Mouse (Mus musculus) thymus, adult 18-20 months (tissue): ENCODE results near the gene Dnase1l1.

Source experiments
- DNase-seq, 2 experiments: peaks; one replicate each; pipeline ENCODE4 v3.0.0; 2022; ENCODE audit warnings: mixed read lengths in 2 of 2

The Dnase1l1 gene

GRCm38 (mm10) chrX:74281732-74282394 is at the start of gene Dnase1l1, which contains the start of gene Taz:
Dnase1l1 (minus strand) TSS chrX:74282337.
Taz (plus strand) TSS chrX:74281912.
- DNase-seq = peak; percentile 43 to 65

GRCm38 (mm10) chrX:74330166-74330930 is 48.2 kb upstream of the Dnase1l1 start:
- no peak for DNase-seq

- no peak for DNase-seq
These were observed 47.1 kb upstream of the Dnase1l1 start for GRCm38 (mm10) chrX:74329215-74329671.

GRCm38 (mm10) chrX:74328725-74329161 is 46.6 kb upstream of the Dnase1l1 start, which contains the start of gene Plxna3:
Plxna3 (plus strand) TSS chrX:74329066.
- DNase-seq = peak; percentile 8 to 28

GRCm38 (mm10) chrX:74312540-74313464 is 30.7 kb upstream of the Dnase1l1 start, which contains the start of gene Fam50a:
Fam50a (plus strand) TSS chrX:74313033.
- peak; percentile 80 to 82 for DNase-seq

GRCm38 (mm10) chrX:74304867-74305700 is 22.9 kb upstream of the Dnase1l1 start, which contains the start of gene Gdi1:
Gdi1 (plus strand) TSS chrX:74304998.
- peak; percentile 62 to 66 for DNase-seq

- DNase-seq = no peak
These were observed 17.6 kb upstream of the Dnase1l1 start for GRCm38 (mm10) chrX:74299721-74300120.

GRCm38 (mm10) chrX:74298348-74298747 is 16.2 kb upstream of the Dnase1l1 start:
- no peak for DNase-seq

- peak; percentile 86 to 91 for DNase-seq
These were observed 14.7 kb upstream of the Dnase1l1 start, which contains the start of gene Atp6ap1 for GRCm38 (mm10) chrX:74296538-74297448. Atp6ap1 (plus strand) TSS chrX:74297097.

GRCm38 (mm10) chrX:74293431-74293830 is 11.3 kb upstream of the Dnase1l1 start:
- no peak for DNase-seq

GRCm38 (mm10) chrX:74283092-74283437 is 928 bp upstream of the Dnase1l1 start:
- no peak for DNase-seq

GRCm38 (mm10) chrX:74282395-74283091 is 406 bp upstream of the Dnase1l1 start:
- peak; percentile 73 to 83 for DNase-seq

- no peak for DNase-seq
These were observed 951 bp downstream of the Dnase1l1 start for GRCm38 (mm10) chrX:74281041-74281731.

- no peak for DNase-seq
These were observed 4.2 kb downstream of the Dnase1l1 start for GRCm38 (mm10) chrX:74277916-74278315.

GRCm38 (mm10) chrX:74273422-74274322 is 8.5 kb downstream of the Dnase1l1 start:
- DNase-seq = no peak

GRCm38 (mm10) chrX:74270902-74271551 is 11.1 kb downstream of the Dnase1l1 start:
- no peak for DNase-seq
